Mouse (Mus musculus) adrenal gland, adult 8-10 months (tissue): ENCODE results near the gene Hoxd3. TPM values are rescaled to one million over a fixed set of nuclear protein-coding genes. Genes with fewer than 3 reads are reported as not detected.

Experiments used
- DNase-seq: peaks from one replicate; pipeline ENCODE4 v3.0.0; 2022
- total RNA-seq, 4 experiments: library from RNA; stranded (reverse); gene quantifications; 2 replicates each; pipeline ENCODE4 v1.2.4; 2022

The Hoxd3 gene
- total RNA-seq, 4 experiments from 2014 or later: 0.73 to 1.9 (median 1.5) TPM

- no peak for DNase-seq
These were observed 34.7 kb downstream of the Hoxd3 start for GRCm38 (mm10) chr2:74746298-74746921.

DNA sequence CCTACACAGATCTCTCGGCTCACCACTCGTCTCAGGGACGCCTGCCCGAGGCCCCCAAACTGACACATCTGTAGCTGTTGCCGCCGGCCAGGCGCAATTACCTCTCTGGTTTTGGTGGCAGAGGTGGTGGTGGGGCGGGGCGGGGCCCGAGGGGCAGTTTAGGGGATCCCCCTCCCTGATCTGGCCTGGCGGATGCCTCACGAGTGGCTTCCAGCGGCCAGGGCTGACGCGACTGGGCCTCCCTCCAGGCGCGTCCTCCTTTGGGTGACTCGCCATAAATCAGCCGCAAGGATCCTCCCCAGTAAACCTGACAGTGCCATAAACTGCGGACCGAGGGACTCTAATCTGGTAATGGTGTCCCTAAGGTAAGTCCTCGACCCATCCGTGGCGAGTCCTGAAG, 35.3 kb downstream of the Hoxd3 start:
- no peak for DNase-seq

DNA sequence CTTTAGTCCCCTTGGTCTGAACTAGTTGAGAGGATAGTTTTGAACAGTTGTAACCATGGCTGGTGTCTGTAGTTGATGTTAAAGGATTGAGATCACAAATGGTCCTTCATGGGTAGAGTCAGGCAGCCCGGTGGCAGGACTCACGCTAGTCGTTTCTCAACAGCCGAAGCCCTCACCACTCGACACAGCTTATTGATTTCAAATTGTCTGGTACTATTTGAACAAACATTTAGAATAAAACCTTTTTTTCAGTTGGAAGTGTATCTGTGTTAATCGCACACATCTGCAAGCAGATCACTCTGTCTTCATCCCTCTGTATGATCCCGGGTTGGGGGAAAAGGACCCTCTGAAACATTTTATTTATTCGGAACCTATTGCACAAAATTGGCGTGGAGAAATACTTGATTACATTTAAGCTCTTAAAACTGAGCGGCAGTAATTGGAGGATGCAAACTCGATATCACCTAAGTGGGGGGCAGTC, 36.0 kb downstream of the Hoxd3 start:
- no peak for DNase-seq

DNA sequence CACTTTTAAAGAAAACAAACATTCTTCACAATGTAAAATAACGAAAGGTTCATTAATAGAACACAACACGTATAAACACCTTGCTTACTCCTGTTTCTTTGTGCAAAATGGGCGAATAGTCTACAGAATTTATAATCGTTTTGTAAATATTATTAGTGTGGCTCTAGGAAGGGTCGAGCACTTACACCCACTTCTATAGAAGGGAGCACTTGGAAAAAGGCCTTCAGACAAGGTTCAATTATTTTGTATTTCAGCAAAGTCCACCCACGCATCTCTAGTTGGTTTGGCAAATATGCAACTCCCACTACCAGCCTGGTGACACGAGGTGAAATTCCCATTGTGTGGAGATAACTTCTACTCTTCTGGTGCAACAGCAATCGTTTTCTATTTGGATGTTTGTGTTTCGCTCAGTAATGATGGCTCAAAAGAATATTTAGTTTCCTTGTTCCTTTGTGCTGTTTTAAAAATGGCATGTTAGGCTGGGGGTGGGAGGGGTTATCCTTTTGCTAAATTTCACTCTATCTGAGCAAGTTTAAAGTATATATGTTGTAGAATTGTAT, 36.8 kb downstream of the Hoxd3 start:
- no peak for DNase-seq

- DNase-seq: no peak
These were observed 37.8 kb downstream of the Hoxd3 start for GRCm38 (mm10) chr2:74749337-74750121.

GRCm38 (mm10) chr2:74750731-74751250, 39.1 kb downstream of the Hoxd3 start:
- no peak for DNase-seq

DNA sequence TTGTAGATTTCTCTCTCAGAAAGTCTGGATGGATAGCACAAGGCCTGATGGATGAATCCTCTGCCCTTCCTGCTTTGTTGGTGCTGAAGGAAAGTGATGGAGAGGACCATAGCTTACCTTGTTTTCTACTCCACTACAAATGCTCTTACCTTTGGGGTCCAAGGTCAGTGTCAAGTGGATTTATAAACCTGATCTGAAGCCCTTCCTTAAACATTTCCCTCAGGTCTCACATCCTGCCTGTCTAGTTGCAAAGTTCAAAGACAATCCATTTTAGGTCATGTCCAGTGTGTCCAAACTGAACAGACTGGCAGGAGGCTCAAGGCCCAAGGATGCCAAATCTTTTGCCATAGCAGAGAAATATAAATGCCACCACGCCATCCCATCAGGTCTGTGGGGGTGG, 40.1 kb downstream of the Hoxd3 start:
- DNase-seq: no peak

DNA sequence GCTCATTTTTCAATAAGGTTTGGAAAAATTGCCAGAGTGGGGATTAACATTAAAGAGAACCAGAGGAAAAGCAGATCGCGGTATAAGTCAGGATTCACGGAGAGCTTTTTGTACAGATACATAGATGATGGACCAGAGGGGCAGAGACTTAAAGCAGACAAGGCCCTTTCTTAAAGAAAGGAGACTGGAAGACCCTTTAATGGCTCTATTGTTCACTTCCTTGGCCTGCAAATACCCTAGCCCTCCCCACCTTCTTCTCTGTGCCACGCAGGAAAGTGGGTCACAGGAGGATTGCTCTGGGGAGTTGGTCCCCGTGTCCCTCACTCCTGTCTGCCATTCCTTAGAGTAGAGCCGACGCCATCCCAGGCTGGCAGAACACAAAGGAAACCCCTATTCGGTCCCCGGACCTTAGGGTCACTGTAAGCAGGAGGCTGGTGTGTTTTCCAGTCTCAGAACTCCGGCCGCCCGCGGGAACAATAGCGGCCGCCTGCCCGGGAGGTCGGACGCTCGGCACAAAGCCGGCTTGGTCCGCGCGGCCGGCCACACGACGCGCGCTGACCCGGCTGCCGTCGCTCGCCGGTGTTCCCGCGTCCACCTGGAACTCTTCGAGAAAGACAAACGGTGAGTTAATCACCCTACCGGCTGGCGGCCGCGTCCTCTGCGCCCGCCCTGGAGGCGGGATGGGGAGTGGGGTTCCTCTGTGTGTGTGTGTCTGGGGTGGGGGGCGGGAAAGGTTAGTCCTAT, 40.9 kb downstream of the Hoxd3 start:
- no peak for DNase-seq

DNA sequence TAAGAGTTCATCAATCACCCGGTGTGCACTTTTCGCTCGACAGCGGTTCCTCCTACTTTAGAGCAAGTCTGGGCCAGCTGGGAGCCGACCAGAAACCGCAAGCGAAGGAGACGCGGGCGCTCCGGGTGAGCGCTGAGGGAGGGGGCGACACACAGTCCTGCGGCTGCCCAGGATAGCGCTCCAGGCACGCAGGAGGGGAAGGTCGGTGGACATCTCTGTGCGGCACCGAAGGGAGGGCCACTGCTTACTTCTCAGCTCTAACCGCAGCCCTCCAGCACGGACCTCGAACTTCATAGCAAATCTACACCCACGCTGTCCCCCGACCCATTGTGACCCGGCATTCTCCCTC, 41.4 kb downstream of the Hoxd3 start:
- no peak for DNase-seq

DNA sequence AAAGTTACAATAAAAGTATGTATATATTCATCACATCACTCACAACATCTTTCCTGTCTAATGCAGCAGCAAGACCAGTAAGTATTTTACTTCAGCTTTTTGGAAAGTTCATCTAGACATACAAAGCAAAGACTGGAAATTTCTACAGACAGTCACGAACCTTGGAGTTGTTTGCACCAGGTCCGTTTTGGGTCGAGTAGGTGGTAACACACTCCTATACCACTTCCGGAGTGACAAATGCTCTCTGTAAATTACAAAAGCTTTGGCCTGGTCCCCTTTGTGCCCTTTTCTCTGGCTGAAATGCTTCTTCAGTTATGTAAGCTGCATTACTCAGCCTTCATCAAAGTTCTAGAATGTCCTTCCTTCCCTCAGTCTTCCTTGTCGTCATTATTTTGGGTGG, 42.0 kb downstream of the Hoxd3 start:
- no peak for DNase-seq

DNA sequence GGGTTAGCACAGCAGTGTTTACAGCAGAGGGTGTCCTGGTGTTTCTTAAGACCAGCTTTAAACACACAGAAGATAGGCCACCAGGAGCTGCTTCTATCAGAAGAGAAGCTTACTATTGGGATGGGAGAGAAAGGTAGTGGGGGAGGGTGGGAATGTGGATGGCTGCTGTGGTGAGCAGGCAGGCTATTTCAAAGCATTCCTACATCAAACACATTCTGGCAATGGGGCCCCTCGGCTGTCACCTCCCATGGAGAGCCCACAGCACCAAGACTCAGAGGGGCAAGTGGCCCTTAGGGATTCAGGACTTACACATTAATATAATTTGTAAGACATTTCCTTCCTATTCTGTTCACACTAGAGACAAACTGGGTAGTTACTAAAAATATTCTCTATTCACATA, 48.4 kb downstream of the Hoxd3 start:
- DNase-seq: no peak

DNA sequence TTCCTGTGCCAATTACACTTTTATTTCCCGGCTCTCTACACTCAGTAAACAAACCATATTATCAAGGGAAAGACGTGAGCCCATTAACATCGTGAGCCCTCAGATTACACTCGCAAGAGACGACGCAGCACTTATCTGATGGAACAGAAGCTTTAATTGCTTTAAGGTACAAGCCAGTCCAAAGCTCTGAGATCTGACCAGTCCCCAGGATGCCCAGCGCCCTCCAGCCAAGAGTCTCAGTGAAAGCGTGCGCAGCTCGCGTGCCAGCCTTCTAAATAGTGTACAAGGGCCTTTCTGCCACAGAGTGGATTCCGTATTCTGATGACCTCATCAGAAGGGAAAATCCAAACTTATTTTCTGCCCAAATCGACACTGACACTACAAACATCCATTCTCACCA, 50.2 kb downstream of the Hoxd3 start:
- DNase-seq: no peak

- DNase-seq: peak; percentile 20
These were observed 51.0 kb downstream of the Hoxd3 start, which contains the start of gene Hoxd1 for GRCm38 (mm10) chr2:74762522-74763244. Hoxd1 (plus strand) TSS chr2:74762980.

GRCm38 (mm10) chr2:74763245-74763735, 51.6 kb downstream of the Hoxd3 start:
- no peak for DNase-seq

GRCm38 (mm10) chr2:74763976-74764375, 52.2 kb downstream of the Hoxd3 start:
- DNase-seq: no peak

GRCm38 (mm10) chr2:74774359-74774758, 62.6 kb downstream of the Hoxd3 start:
- no peak for DNase-seq

GRCm38 (mm10) chr2:74777536-74778275, 66.0 kb downstream of the Hoxd3 start:
- no peak for DNase-seq

- no peak for DNase-seq
These were observed 69.7 kb downstream of the Hoxd3 start for GRCm38 (mm10) chr2:74781386-74781785.

GRCm38 (mm10) chr2:74795531-74795930, 83.8 kb downstream of the Hoxd3 start:
- DNase-seq: no peak
